Comparison of ENCODE assay signal across 8 mouse cellular contexts in the genomic region with DNA sequence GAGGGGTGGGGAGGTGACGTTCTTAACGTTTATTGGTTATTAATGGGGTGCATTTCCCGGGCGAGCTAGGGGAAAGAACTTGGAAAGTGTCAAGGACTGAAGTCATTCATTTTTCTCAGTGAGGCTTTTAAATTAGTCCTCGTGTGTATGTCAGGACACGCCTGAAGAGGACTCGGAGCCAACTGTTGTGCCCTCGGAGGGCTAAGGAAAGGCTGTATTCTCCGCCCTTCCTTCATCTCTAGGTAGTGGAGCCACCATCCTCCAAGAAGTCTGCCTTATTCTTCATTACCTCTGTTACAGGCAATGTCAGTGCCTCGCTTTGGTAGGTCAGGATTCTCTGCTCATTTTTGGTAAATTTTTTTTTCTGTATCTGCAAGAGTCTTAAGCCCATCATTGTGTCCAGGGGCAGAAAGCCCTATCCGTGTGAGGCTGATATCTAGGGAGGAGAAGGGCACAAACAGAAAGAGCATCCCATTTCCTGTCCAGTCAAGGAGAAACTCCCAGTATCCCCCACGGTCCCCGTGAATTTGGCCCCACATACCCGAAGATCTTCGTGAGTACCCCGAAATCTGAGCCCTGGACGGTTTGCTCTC.
DNase-seq lines count a peak whose midpoint lies in the region; ATAC-seq and TF ChIP-seq lines count a peak whose summit lies in the region.

No protein-coding gene starts in this region.

- no peak for DNase-seq in left cerebral cortex, adult 2 months (ENCODE audit: extremely low spot score in 1 of 2, low spot score in 2 of 2)
- no peak for DNase-seq in left cerebral cortex, postnatal 4 days
- no peak for DNase-seq in spleen, postnatal 4 days (ENCODE audit: low spot score in 2 of 2)
- no peak for DNase-seq in right cerebral cortex, postnatal 10 days (ENCODE audit: low spot score in 2 of 2)
- DNase-seq in c-Kit-positive CD71-positive TER-119-positive erythroid progenitor cells, embryonic 14.5 days (ENCODE audit: low spot score): no peak

- WGBS in midbrain, embryonic 16.5 days: under 1% methylated on average over 17 of the region's 17 CpGs

- TF ChIP-seq CTCF in left cerebral cortex, adult 2 months (IDR thresholded peaks at IDR 0.05): no peak
- no peak for TF ChIP-seq CTCF in embryonic fibroblast, embryonic 13.5 days (IDR thresholded peaks at IDR 0.05; ENCODE audit: borderline replicate concordance, insufficient read depth, low read length)

- peak overlapping the region; percentile 72 for H3K27ac ChIP-seq in left cerebral cortex, adult 2 months
- peak overlapping the region; percentile 57 for H3K27ac ChIP-seq in embryonic fibroblast, embryonic 13.5 days (ENCODE audit: insufficient read depth, low read length)
- peak overlapping the region; percentile 4; the same call in 1 of the 2 replicates for H3K27ac ChIP-seq in midbrain, embryonic 16.5 days (ENCODE audit: low read length)

- TF ChIP-seq POLR2A in embryonic fibroblast, embryonic 13.5 days (IDR thresholded peaks at IDR 0.05; ENCODE audit: low read depth, low read length): no peak

- H3K9ac ChIP-seq in midbrain, embryonic 16.5 days (ENCODE audit: low read depth, low read length): peak overlapping the region; percentile 53

- H3K27me3 ChIP-seq in midbrain, embryonic 16.5 days (ENCODE audit: control insufficient read depth, insufficient read depth, low read depth, low read length): no peaks in the 10 kb centered on the region

- peak overlapping the region; percentile 77 for H3K4me2 ChIP-seq in midbrain, embryonic 16.5 days (ENCODE audit: low read length)

- intact Hi-C loops in left cerebral cortex, adult 2 months (cut with DNase I): loop anchor here (1.0 to 2.0 kb wide), 5 partner anchors 40 to 216 kb away; partner anchors contain the start of gene Calm2
- intact Hi-C loops in left cerebral cortex, postnatal 4 days (cut with DNase I): loop anchor here (2.0 kb wide), 1 partner anchor 84 kb away; the partner anchor contains the start of gene Calm2

- peak; percentile 4 for ATAC-seq in inflammation-experienced regulatory T-cells, adult 6 months
- peak; percentile 44 for ATAC-seq in midbrain, embryonic 16.5 days

- H3K9me3 ChIP-seq in midbrain, embryonic 16.5 days (replicated peaks; ENCODE audit: control insufficient read depth, low read length, poor library complexity, severe bottlenecking): no peaks in the 10 kb centered on the region

- peak overlapping the region; percentile 41 for H3K4me3 ChIP-seq in left cerebral cortex, adult 2 months
- peak overlapping the region; percentile 18 for H3K4me3 ChIP-seq in embryonic fibroblast, embryonic 13.5 days (ENCODE audit: insufficient read depth, low read length)
- H3K4me3 ChIP-seq in midbrain, embryonic 16.5 days (ENCODE audit: low read depth, low read length): peak overlapping the region; percentile 45

- H3K36me3 ChIP-seq in midbrain, embryonic 16.5 days (ENCODE audit: control insufficient read depth, insufficient read depth, low read length): no peaks in the 10 kb centered on the region

- H3K4me1 ChIP-seq in embryonic fibroblast, embryonic 13.5 days (ENCODE audit: control insufficient read depth, insufficient read depth, low read length): no peaks in the 10 kb centered on the region
- peaks cover 28% of the 10 kb centered on the region for H3K4me1 ChIP-seq in midbrain, embryonic 16.5 days (ENCODE audit: control insufficient read depth, insufficient read depth, low read length)

Comparison
In these comparisons a context has a peak if more than half of its experiments do, and no peak if none do; other contexts are left out.
1. H3K27ac ChIP-seq: peak in every context shown above with its lines; median percentile 72 in left cerebral cortex, adult 2 months; 57 in embryonic fibroblast, embryonic 13.5 days; 4 in midbrain, embryonic 16.5 days.